Mouse (Mus musculus): ENCODE results near the gene Zfp791. TPM values are rescaled to one million over a fixed set of nuclear protein-coding genes. Genes with fewer than 3 reads are reported as not detected.
"Not testable (repeated sequence)": the region's sequence is repeated elsewhere in the genome, so short reads cannot be mapped to it uniquely, and the experiment has no call there.

Gene Zfp791
- 1 to 10 TPM; 1.6 to 1.8 TPM for total RNA-seq (2021)
- long read RNA-seq, experiment 1 = 0 reads
- long read RNA-seq, experiment 2, partial matches to known transcripts = 1 of 1 reads
- long read RNA-seq, experiment 2, other reads (novel, unspliced or antisense) = 0 of 1 reads

GRCm38 (mm10) chr8:85122995-85123394, at the start of gene Zfp791:
TSS of gene Zfp791 (minus strand) at chr8:85123095.
- DNase-seq (ENCODE audit: low spot score in 2 of 2) = no peak

DNA sequence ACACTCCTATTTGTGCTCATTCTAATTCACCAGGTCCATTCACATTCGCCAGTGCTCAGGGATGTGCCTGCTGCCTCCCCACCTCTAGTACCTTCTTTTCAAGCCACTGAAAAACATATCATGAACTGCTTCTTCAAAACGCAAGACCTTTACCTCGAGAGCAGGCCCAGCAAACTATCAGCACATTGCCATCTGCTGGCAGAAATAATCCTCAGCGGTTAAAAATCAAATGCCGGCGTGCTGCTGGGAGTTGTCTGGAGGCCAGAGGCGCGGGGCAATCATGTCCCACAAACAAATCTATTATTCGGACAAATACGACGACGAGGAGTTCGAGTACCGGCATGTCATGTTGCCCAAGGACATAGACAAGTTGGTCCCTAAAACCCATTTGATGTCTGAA, 48.4 kb upstream of the Zfp791 start:
- peak in 1 of 2 experiments; percentile 23 for DNase-seq (ENCODE audit: low spot score in 2 of 2)

DNA sequence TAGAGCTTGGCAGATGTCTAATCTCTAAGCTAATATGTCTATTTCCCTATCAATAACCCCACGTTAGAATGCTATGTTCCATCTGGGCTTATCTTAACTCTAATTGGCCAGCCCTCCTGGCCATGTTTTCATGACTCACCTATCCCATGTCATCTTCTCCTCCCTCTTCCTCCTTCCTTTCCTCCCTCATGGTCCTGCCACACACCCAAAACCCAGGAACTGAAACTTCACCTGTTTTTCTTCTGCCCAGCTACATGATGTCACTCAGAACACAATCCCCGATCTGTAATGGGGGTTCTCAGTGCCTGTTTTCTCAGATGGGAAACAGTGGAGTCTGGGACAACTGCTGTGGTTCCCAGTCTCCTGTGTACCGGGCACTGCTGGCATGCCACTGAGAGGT, 28.7 kb upstream of the Zfp791 start, which contains the start of gene Cks1brt:
Cks1brt (plus strand) TSS at position 301 of the 400 bp plus-strand sequence.
- DNase-seq (ENCODE audit: low spot score in 2 of 2) = no peak

- DNase-seq (ENCODE audit: low spot score in 2 of 2) = no peak
Observed at GRCm38 (mm10) chr8:85142516-85142915, 19.6 kb upstream of the Zfp791 start.

- not testable (repeated sequence) for DNase-seq (ENCODE audit: low spot score in 2 of 2)
Observed at GRCm38 (mm10) chr8:85135690-85136089, 12.8 kb upstream of the Zfp791 start.

GRCm38 (mm10) chr8:85132335-85132734, 9.4 kb upstream of the Zfp791 start:
- no peak for DNase-seq (ENCODE audit: low spot score in 2 of 2)

DNA sequence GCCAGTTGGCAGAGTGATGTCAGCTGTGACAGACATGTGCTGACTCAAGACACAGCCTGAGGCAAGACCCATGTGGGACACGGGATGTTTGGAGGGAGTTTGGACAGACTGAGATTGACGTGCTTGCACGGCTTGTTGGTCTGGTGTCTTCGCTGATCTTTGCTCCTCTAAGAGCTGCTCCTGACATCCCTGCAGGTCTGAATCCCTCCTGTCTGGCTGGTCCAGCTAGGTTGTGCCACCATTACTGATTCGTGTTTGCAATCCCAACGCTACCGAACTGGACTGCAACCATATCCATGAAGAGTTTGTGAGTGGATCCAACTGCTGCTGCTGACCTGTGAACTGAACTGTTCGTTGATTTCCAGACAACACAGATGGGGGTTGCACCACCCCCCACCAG, 796 bp upstream of the Zfp791 start:
- no peak for DNase-seq (ENCODE audit: low spot score in 2 of 2)

DNA sequence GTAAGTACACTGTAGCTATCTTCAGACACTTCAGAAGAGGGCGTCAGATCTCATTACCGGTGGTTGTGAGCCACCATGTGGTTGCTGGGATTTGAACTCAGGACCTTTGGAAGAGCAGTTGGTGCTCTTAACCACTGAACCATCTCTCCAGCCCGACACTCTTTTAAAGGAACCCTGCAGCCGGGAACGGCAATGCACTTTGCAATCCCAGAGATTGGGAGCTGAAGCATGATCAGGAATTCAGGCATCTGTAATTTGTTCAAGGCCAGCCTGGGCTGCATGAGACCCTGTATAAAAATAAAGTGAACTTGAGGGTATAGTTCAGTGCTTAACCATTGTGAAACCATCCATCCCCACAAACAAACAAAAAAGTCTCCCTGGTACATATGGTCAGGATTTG, 2.6 kb downstream of the Zfp791 start:
- DNase-seq (ENCODE audit: low spot score in 2 of 2) = not testable (repeated sequence)

- peak in 1 of 2 experiments; percentile 73 for DNase-seq (ENCODE audit: low spot score in 2 of 2)
Observed at GRCm38 (mm10) chr8:85119052-85119981, 3.6 kb downstream of the Zfp791 start.

- no peak for DNase-seq (ENCODE audit: low spot score in 2 of 2)
Observed at GRCm38 (mm10) chr8:85116984-85117383, 5.9 kb downstream of the Zfp791 start.

DNA sequence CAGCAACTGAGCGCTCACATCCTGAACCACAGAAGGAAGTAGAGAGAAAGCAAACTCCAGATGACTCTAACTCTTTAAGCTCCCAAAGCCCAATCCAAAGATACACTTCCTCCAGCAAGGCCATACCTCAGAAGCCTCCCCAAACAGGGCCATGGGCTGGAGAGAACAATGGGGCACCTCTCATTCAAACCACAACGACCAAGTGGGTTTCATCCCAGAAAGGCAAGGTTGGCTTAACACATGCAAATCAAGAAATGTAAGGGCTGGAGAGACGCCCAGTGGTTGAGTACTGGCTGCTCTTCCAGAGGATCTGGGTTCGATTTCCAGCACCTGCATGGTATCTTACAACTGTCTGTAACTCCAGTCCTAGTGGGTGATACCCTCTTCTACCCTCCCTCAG, 7.4 kb downstream of the Zfp791 start:
- DNase-seq (ENCODE audit: low spot score in 2 of 2) = no peak

GRCm38 (mm10) chr8:85113241-85113640, 9.7 kb downstream of the Zfp791 start:
- DNase-seq (ENCODE audit: low spot score in 2 of 2) = no peak

GRCm38 (mm10) chr8:85100076-85100665, 22.7 kb downstream of the Zfp791 start:
- no peak for DNase-seq (ENCODE audit: low spot score in 2 of 2)

DNA sequence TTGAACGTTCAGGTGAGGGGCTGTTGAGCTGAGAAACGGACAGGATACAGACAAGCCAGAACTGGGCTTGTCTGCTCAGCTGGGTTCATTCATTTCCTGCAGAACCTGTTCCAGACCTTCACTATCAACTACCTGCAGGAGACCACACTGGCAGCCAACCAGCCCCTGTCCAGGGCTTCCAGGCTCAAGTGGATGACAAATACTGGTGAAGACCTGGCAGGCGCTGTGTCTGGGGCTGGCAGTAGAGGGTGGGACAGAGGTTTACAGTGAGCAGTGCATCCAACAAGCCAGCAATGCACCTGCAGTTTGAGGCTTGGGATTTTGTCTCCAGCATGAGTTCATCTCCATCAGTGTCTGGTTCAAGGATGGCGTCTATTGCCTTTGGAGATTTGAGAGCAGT, 26.0 kb downstream of the Zfp791 start:
- DNase-seq (ENCODE audit: low spot score in 2 of 2) = peak in 1 of 2 experiments; percentile 10

GRCm38 (mm10) chr8:85096196-85096595, 26.7 kb downstream of the Zfp791 start:
- DNase-seq (ENCODE audit: low spot score in 2 of 2) = peak in 1 of 2 experiments; percentile 14

DNA sequence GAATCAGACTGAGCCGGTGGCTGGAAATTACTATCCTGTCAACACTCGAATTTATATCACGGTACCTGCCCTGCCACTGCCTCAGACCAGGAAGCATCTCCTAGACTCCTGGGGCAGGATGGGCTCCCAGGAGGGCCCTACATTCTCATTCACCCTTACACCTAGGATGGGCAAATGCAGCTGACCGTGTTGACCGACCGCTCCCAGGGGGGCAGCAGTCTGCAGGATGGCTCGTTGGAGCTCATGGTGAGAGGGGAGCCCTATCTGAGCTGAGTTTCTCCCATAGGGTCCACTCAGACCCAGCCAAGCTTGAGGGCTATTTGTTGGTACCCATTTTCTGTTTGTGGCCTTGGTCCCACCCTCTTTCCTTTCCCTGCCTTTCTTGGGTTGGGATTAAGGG, 27.3 kb downstream of the Zfp791 start:
- DNase-seq (ENCODE audit: low spot score in 2 of 2) = peak in 1 of 2 experiments; percentile 12

GRCm38 (mm10) chr8:85095051-85095450, 27.8 kb downstream of the Zfp791 start:
- DNase-seq (ENCODE audit: low spot score in 2 of 2) = peak in 1 of 2 experiments; percentile 14

DNA sequence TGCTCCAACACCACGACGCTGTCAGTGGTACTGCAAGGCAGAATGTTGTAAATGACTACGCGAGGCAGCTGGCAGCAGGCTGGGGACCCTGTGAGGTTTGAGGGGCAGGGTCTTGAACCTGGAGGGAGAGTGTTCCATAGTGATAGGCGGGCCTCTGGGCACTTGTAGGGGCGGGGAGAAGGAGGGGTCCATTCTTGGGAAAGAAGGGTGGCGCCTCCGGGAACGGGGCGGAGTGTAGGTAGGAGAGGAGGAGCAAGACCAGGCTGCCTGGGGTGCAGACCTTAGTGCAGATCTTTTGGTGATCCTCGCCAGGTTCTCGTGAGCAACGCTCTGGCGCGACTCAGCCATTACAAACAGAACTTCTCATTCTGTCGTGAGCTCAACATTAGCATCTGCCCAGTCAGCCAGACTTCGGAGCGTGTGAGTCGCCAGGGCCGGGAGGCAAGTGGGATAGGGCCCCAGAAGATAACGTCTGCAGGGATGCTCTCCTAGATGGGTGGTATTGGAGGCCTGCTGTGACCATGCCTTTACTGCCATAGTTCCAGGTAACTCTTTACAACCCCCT, 31.3 kb downstream of the Zfp791 start:
- DNase-seq (ENCODE audit: low spot score in 2 of 2) = no peak

- DNase-seq (ENCODE audit: low spot score in 2 of 2) = no peak
Observed at GRCm38 (mm10) chr8:85090856-85091255, 32.0 kb downstream of the Zfp791 start.

- no peak for DNase-seq (ENCODE audit: low spot score in 2 of 2)
Observed at GRCm38 (mm10) chr8:85088771-85089170, 34.1 kb downstream of the Zfp791 start.

GRCm38 (mm10) chr8:85086238-85086637, 36.7 kb downstream of the Zfp791 start:
- DNase-seq (ENCODE audit: low spot score in 2 of 2) = no peak

GRCm38 (mm10) chr8:85084633-85085032, 38.3 kb downstream of the Zfp791 start:
- DNase-seq (ENCODE audit: low spot score in 2 of 2) = no peak

Measured in gastrocnemius, postnatal 4 days (tissue).